Mouse (Mus musculus) liver, embryonic 14.5 days (tissue): ENCODE data around the gene Shroom3.

Source experiments
- CTCF ChIP-seq: IDR thresholded peaks from 2 replicates; pipeline ENCODE4 v1.5.1; 2016; ENCODE audit warnings: antibody characterized with exemption, low read depth, control low read depth
- EP300 ChIP-seq: IDR thresholded peaks from 2 replicates; pipeline ENCODE4 v1.6.1; 2016; ENCODE audit warnings: antibody characterized with exemption, low read depth

DNA sequence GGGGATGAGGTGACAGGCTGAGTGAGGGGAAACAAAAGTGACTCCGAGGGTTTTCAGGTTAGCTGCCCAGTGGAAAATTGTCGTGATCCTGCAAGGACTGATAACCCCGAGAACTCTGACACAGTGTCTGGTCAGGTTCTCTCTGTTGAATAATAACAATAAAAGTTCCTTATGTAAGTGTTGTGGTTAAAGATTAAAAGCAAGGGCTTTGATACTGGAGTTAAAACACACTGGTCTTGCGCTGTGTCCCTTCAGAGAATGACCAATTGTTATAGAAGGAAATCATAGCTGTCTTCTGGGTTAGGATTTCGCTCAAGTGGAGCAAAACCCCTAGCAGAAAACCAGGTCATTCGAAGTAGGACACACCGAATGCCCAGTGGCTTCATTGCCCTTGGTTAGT is 140.3 kb downstream of the Shroom3 start:
- TF ChIP-seq CTCF (no peak), EP300 (no peak)
